Mouse (Mus musculus): Measurements from ENCODE around the gene Gpcpd1.

The Gpcpd1 gene

DNA sequence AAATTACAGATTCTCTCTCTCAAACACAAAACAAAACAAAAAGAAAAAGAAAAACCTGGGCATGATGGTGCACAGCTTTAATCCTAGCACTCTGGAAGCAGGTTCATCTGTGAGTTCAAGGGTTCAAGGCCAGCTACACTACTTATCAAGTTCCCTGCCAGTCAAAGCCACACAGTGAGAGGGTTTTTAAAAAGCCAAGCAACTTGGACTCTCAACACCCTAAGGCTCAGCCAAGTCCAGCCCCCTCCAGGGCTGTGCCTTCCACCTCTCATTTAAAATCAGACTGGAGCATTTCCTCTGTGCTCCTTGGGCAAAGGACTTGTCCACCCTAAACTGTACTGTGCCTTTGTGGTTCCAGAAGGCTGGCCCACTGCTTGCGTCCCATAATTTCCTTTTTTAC lies 3.3 kb downstream of the Gpcpd1 start:
- no peak for DNase-seq

DNA sequence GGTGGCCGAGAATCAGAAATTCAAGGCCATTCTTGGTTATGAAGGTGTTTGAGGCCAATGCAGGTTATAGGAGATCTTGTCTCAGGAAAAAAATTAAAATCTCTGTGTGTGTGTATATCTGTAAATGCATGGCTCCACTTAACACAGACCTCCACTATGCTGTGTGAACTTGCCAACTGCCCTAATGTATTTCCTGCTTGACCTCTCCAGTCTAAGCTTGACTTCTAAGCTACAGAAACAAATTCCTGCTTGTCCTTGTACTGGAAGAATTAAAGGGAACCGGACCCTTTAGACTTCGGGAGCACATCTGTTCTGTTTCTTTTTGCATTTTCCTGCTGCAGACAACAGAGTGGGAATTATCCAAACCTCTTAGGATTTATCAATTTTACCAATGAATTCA lies 4.4 kb downstream of the Gpcpd1 start:
- DNase-seq = no peak

DNA sequence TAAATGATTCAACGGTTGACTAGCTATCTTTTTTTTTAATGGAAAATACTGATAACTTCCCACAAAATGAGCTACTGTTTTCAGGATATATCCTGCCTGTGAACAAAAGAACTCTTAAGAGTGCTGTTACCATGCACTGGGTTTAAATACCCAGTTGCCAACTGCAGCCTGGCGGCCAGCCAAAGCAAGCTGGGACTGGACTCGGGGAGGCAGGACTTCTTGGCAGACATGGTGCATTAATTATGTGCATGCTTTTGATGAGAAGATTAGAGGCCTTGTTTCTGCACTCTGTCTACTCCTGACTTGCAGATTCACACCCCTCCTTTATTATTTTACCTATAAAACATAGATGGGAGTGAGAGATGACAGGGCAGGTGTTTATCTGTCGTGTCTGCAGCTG lies 5.3 kb downstream of the Gpcpd1 start:
- DNase-seq = peak; percentile 71 to 84

DNA sequence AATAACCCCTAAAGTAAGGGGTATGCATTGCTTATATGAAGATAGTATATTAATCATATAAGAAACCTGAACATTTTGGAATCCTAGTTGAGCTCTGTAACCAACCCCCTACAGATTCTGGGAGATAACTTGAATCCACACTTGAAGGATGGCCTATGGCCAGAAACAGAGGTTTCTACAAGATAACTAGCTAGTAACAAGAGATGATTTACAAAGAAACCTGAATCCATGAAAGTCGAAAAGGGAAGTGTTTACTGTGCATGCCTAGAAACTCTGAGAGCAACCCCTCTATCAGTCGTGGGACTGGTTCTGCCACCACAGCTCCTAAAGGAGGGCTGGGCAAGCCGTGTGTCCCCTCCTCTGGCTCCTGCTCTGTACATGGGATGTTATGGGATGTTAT lies 7.8 kb downstream of the Gpcpd1 start:
- no peak for DNase-seq

DNA sequence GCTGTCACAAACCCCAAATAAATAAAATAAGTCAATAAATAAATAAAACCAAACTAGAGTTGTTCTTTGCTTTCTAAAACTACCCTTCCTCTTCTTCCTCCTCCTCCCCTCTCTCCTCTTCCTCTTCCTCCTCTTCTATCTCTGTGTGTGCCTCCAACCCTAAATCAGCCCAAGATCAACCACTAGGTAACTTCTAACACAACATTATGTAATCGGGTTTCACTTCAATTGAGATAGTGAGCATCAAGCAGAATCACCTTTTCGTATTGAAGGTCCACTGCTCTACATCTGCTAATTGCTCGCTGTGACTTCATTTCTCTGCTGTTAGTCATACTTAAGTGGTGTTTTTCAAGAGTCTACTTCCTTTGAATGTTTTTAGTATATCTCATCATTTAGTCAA lies 8.8 kb downstream of the Gpcpd1 start:
- no peak for DNase-seq

DNA sequence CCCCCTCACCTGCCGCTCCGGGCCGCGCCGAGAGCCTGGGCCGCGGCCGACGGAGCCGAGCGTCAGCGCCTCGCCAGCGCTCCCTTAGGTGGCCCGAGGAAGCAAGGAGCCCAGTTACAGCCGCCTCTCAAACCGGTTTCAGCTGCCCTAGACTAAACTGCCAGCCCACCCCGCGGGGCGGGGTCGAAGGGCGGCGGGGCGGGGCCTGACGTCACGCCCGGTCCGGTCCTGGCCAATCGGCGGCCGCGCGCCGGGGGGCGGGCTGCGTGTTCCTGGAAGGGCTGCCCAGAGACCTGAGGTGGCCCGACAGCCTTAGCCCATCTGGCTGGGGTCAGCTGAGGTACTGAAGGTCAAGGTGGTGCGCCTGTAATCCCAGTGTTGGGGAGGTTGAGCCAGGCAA lies 9.5 kb downstream of the Gpcpd1 start:
- DNase-seq = peak; percentile 99

DNA sequence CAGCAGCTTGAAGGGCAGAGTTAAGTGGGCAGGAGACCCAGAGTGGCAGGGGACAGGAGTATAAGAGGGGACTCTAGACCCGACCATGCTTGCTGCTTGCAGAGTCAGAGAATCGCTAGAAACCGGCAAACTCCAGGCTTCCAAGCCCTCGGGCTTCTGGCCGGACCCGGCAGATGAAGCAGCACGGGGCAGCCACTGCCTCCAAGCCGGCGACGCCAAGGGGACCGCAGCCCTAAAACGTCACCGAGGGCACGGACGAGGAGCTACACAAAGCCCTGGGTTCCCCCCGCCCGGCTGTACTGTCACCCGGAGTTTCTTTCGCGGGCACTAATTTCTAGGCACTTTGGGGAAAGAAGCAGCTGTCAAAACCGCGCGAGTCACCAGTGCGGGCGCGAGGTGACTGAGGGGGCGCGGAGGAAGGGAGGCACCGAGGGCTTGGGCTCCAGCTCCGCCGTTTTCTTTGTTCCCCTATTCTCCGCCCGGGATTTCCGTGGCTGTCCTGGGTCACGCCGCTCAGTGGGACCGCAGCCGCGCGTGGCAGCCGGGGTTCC lies 10.0 kb downstream of the Gpcpd1 start:
- peak; percentile 72 to 74 for DNase-seq

DNA sequence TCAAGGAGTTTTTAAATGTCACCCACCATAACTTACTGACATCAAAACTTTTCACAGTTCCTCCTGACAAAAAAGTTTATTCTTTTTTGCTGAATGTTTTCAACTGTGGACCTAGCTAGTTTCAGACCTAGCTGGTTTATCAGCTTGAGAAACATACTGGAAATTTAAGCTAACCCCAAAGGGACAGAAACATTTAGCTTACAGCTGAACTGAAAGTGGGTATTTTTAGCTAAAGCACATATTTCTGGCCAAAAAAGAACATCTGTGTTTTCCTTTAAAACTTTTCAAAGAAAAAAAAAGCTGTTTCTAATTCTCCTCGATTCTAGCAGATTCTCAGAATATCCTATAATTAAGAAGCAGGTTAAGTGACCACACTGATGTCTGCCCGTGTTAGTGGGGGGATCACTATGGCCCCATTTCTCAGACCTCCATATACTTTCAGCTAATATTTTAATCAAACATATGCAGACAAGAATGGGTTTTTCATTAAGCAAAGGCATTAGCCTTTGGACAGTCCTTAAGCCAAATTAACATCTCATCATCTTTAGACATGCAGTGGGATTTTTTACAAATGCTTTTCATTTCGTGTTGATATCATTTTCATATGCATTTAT lies 10.9 kb downstream of the Gpcpd1 start:
- no peak for DNase-seq

DNA sequence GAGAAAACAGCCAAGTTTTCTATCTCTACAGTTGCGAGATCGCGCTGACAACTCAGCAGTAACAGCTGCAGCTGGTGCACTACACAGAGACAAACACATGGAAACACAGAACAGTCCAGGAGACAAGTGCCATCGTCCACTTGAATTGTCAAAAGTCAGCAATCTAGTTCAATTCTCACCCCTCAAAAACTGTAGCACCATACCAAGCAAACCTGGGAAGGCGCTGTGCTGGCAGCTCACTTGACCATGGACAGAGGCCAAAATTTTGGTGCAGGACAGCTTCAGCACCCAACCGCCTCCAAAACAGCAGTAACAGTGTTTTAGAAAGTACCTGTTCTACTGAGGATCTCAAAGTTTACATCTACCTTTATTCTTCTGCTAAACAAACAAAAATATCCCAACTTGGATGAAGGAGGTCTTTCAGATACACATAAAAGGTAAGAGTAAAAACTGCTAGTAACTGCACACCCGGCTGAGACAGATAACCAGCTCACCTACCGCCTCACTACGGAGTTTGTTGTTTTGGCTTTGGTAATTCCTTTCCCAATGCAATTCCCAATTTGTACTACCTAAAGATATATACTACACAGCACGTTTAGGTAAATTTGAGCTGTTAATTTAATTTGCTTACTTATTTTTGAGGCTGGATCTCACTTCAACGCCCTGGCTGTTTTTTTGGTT lies 11.6 kb downstream of the Gpcpd1 start:
- DNase-seq = peak; percentile 30 to 33

DNA sequence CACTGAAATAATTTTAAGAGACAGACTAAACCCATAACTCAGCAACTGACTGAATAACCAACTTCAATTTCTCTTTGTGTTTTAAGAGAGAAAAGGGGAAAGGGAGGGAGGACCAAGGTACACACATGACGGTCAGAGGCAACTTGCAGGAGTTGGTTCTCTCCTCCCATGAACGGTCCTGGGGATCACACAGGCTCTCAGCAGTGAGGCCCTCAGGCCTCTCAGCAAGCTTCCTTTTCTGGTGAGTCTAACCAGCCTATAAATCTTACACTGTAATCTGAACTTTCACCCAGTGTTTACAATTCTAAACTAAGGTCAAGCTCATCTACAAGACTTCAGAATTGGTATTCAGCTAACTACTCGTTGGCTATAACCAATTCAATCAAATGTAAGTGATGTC lies 12.3 kb downstream of the Gpcpd1 start:
- no peak for DNase-seq

DNA sequence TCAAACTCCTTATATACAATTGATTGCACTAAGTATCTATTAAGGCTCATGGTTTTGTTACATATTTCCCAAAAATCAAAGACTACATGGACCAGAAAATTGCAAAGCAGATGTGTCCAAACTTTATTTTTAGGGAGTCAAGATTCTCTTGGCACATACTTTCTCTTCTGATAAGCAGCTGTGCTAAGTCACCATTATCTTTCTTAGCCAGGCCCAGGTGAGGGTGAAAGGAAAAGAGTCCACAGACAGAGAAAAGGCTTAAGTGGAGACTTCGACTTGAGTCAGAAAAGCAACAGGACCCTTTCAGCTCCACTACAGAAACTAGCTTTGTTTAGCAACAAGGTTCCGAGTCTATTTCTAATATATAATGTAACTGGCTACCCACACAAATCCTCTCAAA lies 14.2 kb downstream of the Gpcpd1 start:
- DNase-seq = no peak

DNA sequence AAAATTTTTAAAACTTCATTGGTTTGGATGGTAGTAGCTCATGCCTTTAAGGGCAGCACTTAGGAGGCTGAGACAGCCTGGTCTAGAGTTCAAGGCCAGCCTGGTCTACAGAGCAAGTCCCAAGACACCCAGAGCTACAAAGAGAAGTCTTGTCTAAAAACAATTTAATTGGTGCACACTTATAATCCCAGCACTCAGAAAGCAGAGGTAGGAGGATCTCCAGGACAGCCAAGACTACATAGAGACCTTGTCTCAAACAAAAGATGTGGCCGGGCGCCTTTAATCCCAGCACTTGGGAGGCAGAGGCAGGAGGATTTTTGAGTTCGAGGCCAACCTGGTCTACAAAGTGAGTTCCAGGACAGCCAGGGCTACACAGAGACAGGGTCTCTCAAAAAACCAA lies 14.9 kb downstream of the Gpcpd1 start:
- DNase-seq = no peak

DNA sequence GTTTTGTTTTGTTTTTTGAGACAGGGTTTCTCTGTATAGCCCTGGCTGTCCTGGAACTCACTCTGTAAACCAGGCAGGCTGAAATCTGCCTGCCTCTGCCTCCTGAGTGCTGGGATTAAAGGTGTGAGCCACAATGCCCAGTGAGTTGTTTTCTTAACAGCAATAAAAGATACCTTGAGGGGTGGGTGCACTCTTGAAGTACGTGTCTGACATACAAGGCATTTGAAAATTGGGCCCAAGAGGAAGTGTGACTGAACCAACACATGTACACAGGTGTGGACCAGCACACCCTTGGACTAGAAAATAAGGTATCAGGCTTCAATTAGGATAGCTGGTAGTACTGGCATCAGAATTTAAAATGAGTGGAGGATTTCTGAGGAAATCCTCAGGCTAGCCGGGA lies 16.2 kb downstream of the Gpcpd1 start:
- no peak for DNase-seq

DNA sequence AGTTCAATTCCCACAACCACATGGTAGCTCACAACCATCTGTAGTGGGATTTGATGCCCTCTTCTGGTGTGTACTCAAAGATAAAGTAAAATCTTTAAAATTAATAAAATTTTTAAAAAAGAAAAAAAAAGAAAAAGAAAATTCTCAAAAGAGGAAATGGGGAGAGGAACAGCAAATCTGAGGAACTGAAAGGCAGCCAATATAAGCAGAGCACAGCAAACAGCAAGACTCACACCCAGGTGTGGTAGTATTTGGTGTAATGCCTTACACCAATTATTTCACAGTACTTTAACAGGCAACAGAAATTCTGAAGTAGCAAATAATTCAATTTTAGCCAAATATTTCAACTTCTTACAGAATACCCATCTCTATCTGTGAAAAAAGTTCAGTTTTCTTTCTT lies 16.7 kb downstream of the Gpcpd1 start:
- DNase-seq = no peak

DNA sequence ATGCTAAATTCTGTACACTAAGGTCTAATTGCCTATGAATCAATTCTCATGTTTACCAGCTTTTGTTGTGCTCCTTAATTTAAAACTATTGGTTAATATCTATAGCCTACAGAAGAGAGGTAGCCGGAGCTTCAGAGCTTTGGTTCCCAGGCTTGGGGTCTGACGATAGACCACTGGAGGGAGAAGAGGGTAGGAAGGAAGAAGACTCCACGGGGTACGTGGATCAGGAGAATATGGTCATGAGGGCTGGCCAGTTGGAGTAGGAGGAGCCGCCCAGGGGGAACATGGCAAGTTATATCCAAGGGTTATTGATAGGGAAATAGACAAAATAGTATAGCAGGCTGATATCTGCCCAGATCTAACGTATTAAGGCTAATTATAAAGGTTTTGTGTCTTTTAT lies 17.8 kb downstream of the Gpcpd1 start:
- no peak for DNase-seq

DNA sequence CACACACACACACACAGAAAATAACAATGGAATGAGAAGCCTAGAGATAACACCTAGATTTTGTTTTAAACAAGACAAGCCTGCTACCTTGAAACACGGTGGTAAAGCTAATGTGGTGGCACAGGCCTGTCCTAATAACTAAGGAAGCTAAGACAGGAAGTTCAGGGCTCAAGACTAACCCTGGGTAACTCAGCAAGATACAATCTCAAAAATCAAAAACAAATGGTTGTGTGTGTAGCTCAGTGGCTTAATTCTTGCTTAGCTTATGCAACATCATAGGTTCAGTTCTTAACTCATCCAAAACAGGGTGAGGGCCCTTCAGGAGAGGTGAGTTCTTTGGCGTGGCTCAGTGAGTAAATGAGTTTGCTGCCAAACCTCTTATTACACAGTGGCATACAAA lies 20.1 kb downstream of the Gpcpd1 start:
- no peak for DNase-seq

DNA sequence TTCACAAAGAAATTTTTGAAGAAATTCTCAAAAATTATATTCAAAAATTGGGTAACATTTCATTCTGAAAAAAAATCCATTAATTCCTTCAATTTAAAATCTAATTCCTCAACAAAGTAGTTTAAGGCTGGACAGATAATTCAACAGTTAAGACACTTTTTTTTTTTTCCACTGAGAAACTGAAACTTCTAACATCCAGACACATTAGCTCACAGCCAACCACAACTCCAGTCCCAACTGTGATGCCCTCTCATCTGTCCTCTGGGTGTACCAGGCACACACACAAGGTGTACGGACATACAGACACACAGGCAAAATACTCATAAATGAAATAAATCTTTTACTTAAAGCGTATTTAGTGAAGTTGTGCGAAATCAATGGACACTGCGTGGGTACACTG lies 25.7 kb downstream of the Gpcpd1 start:
- DNase-seq = no peak

DNA sequence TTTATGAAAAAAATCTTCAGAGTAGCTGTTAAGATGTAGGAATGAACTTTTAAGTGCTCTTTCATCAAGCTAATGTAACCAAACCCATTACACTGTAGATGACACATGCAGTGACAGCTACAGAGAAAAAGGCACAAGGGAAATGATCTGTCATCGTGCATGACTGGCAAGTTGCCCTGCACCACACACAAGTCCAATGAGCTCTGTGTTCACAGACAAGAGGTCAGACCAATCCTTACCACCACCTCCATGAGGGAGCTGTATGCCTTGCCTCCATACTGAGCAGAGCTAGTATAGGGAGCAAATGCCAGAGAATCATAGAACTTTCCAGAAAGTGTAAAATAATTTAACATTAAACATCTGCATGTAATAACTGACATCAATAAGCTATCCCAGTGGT lies 59.7 kb downstream of the Gpcpd1 start:
- no peak for DNase-seq

DNA sequence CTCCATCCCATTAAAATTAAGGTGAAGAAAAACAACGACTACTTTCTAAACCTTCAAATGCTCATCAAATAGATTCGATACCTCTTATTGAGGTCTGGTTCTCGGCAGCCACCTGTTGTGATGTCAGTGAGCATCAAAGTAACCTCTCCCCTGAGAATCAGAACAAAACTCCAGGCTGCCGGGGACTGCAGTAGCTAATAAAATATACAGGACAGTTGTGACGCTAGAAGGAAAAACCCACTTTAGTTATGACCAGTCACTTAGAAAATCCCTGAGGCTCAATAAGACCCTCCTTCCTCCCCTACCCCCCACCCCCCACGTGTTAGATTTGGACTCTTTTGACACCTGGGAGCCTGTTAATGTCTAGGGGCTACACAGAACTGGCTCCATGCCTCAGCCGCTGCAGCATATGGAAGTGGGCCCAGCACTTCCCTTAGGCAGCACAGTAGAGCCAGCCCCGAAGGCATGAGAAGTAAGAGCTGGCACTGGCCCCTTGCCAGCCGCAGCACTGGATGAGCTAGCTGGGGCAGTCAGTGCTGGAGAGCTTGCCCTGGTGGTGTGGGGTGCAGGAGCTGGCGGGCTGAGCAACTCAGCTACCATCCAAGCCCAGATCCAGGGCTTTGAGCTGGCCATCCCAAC lies 60.5 kb downstream of the Gpcpd1 start:
- DNase-seq = peak in 1 of 2 experiments; percentile 33

DNA sequence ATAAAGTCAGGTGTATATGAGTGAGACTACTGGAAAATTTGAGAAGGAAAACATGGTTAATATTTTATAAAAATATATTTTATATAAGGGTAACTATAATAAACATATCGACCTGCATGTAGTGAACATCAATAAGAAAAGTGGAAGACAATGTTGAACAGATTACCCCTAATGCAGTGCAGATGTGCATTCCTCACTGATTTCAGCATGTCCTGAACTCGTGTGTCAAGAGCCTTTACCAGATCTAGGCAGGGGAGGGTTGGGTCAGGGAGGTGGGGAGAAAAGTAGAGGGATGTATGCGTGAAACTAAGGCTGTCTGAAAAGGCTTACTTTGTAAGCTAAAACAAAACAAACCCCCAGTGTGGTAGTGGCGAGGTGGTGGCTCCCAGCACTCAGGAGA lies 61.4 kb downstream of the Gpcpd1 start:
- no peak for DNase-seq

DNA sequence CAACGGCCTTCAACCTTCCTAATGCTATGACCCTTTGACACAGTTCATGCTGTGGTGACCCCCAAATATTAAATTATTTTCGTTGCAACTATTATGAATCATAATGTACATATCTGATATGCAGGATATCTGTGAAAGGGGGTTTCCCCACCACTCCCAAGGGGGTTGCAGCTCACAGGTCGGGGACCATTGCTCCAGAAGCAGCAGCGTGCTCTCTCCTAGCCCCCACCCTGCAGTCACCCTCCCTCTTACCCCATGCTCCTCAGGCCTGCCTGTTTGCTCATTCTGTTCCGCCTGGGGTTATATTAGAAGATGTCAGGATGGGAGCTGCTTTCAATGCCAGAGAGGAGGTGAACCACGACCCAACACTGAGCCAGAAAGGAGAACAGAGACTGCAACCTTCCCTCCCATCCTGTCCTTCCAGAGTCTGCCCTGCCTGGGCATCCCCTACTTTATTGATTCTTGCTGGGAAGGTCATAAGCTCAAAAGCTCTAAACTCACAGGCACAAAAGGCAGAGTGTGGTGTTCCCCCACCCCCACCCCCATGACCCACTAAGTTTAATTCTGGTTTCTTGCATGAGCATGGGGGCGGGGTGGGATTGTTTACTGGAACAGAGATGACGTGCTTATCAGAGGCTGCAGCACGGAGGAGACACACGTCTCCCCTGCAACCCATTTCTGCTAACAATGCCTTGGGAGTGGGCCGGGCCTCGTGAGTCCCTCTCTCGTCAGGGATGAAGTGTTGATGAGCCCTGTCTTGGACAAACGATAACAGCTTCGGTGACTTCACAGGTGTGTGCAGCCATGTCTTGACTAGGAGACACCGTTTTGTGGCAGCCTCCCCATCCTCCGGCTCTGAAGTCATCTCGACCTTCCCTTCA lies 69.3 kb downstream of the Gpcpd1 start:
- DNase-seq = no peak

DNA sequence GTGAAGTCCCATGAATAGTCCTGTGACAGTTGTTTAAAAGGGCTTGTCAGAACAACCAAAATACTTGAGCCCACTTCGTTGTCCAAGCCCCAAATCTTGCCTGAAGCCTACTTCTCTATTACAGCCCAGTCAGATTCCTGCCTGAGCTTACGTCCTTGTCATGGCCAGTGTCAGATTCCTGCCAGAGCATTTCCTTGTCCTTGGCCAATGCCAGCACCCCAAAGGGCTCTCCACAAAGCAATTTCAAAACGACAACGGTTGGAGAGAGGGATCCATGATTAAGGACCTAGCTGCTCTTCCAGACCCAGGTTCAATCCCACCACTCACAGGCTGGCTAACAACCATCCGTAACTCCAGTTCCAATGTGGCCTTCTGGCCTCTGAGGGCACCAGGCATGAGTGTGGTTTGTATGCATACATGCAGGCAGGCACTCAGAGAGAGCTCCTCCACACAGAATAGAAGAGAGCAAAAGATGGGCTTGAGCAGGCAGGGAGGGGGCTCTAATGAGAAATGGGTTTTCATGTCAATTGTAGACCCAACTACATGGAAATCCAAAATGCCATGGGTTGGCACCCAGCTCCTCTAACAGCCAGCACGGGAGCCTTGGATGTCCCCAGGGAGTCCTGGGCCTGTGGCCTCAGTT lies 70.2 kb downstream of the Gpcpd1 start:
- DNase-seq = no peak

Data from lung, postnatal 4 days (tissue).